Mouse (Mus musculus) ovary, postnatal 36 days (tissue): Measurements from ENCODE around the gene Gucd1.
A peak's percentile ranks its signal among the peaks of the same experiment; 100 is the strongest.
"Not testable (repeated sequence)": the region's sequence is repeated elsewhere in the genome, so short reads cannot be mapped to it uniquely, and the experiment has no call there.

Source experiments
- DNase-seq: peaks from one replicate; pipeline ENCODE4 v3.0.0; 2022; ENCODE audit warnings: low spot score, mixed read lengths

The Gucd1 gene

GRCm38 (mm10) chr10:75517758-75518143 is at the start of gene Gucd1:
TSS of gene Gucd1 (minus strand) at chr10:75517972.
- DNase-seq, result peak; percentile 97

GRCm38 (mm10) chr10:75566765-75567164 is 49.0 kb upstream of the Gucd1 start:
- DNase-seq, result not testable (repeated sequence)

GRCm38 (mm10) chr10:75566321-75566720 is 48.5 kb upstream of the Gucd1 start:
- no peak for DNase-seq

GRCm38 (mm10) chr10:75565906-75566305 is 48.1 kb upstream of the Gucd1 start:
- no peak for DNase-seq

GRCm38 (mm10) chr10:75565436-75565835 is 47.7 kb upstream of the Gucd1 start:
- DNase-seq, result no peak

GRCm38 (mm10) chr10:75564687-75565265 is 47.0 kb upstream of the Gucd1 start:
- no peak for DNase-seq

GRCm38 (mm10) chr10:75562596-75562995 is 44.8 kb upstream of the Gucd1 start:
- no peak for DNase-seq

GRCm38 (mm10) chr10:75561071-75561654 is 43.4 kb upstream of the Gucd1 start, which contains the start of gene Ggt1:
TSS of gene Ggt1 (plus strand) at chr10:75561604.
- no peak for DNase-seq

- DNase-seq, result no peak
These were observed 42.8 kb upstream of the Gucd1 start for GRCm38 (mm10) chr10:75560549-75560899.

- peak; percentile 65 for DNase-seq
These were observed 42.1 kb upstream of the Gucd1 start, which contains the start of gene Lrrc75b for GRCm38 (mm10) chr10:75559676-75560548. TSS of gene Lrrc75b (minus strand) at chr10:75560330.

- DNase-seq, result no peak
These were observed 41.4 kb upstream of the Gucd1 start for GRCm38 (mm10) chr10:75559041-75559675.

- DNase-seq, result no peak
These were observed 40.7 kb upstream of the Gucd1 start for GRCm38 (mm10) chr10:75558515-75558914.

GRCm38 (mm10) chr10:75556026-75556425 is 38.3 kb upstream of the Gucd1 start:
- peak; percentile 25 for DNase-seq

GRCm38 (mm10) chr10:75555557-75555956 is 37.8 kb upstream of the Gucd1 start:
- DNase-seq, result no peak

GRCm38 (mm10) chr10:75554090-75554489 is 36.3 kb upstream of the Gucd1 start:
- no peak for DNase-seq

- DNase-seq, result no peak
These were observed 35.1 kb upstream of the Gucd1 start for GRCm38 (mm10) chr10:75552701-75553450.

- no peak for DNase-seq
These were observed 34.3 kb upstream of the Gucd1 start for GRCm38 (mm10) chr10:75552106-75552505.

GRCm38 (mm10) chr10:75551175-75551574 is 33.4 kb upstream of the Gucd1 start:
- DNase-seq, result no peak

GRCm38 (mm10) chr10:75549886-75550285 is 32.1 kb upstream of the Gucd1 start:
- no peak for DNase-seq

GRCm38 (mm10) chr10:75548486-75548885 is 30.7 kb upstream of the Gucd1 start:
- no peak for DNase-seq

- no peak for DNase-seq
These were observed 30.1 kb upstream of the Gucd1 start for GRCm38 (mm10) chr10:75547901-75548300.

GRCm38 (mm10) chr10:75536123-75536522 is 18.4 kb upstream of the Gucd1 start:
- no peak for DNase-seq
